Mouse (Mus musculus) midbrain, embryonic 11.5 days (tissue): ENCODE data around the gene Lmx1b. TPM values are rescaled to one million over a fixed set of nuclear protein-coding genes. Genes with fewer than 3 reads are reported as not detected.

Experiments used
- ATAC-seq: fragments of 200-750 bp; cut with Nextera tagmentation; 2 replicates; pipeline ENCODE4 v1.8.0; 2017; ENCODE audit warnings: moderate TSS enrichment, moderate library complexity; ENCODE audit not compliant: low FRiP score
- DNase-seq: peaks from one replicate; pipeline ENCODE4 v3.0.0; 2015; ENCODE audit warnings: low spot score; ENCODE audit errors: missing footprints
- H3K27ac ChIP-seq: fragments of 300-500 bp; sonication (generic); 2 replicates; pipeline ENCODE4 v1.5.1; 2014; ENCODE audit warnings: low read depth, low read length
- H3K27me3 ChIP-seq: fragments of 300-500 bp; sonication (generic); 2 replicates; pipeline ENCODE4 v1.6.1; 2014; ENCODE audit warnings: mild to moderate bottlenecking, low read length, moderate library complexity, mixed read lengths; ENCODE audit not compliant: control insufficient read depth, insufficient read depth
- H3K36me3 ChIP-seq: fragments of 300-500 bp; sonication (generic); 2 replicates; pipeline ENCODE4 v1.6.1; 2014; ENCODE audit warnings: mild to moderate bottlenecking, low read length, moderate library complexity, mixed read lengths; ENCODE audit not compliant: control insufficient read depth, insufficient read depth
- H3K4me1 ChIP-seq: fragments of 300-500 bp; sonication (generic); 2 replicates; pipeline ENCODE4 v1.6.1; 2014; ENCODE audit warnings: low read length; ENCODE audit not compliant: control insufficient read depth, insufficient read depth
- H3K4me2 ChIP-seq: fragments of 300-500 bp; sonication (generic); 2 replicates; pipeline ENCODE4 v1.6.1; 2014; ENCODE audit warnings: mild to moderate bottlenecking, moderate library complexity
- H3K4me3 ChIP-seq: fragments of 300-500 bp; sonication (generic); 2 replicates; pipeline ENCODE4 v1.5.1; 2014; ENCODE audit warnings: low read depth, low read length
- H3K9ac ChIP-seq: fragments of 300-500 bp; sonication (generic); 2 replicates; pipeline ENCODE4 v1.6.1; 2014; ENCODE audit warnings: low read length
- H3K9me3 ChIP-seq: fragments of 300-500 bp; sonication (generic); 2 replicates; pipeline ENCODE4 v1.6.1; 2016; ENCODE audit warnings: low read length; ENCODE audit not compliant: control insufficient read depth
- WGBS: fragments of 180-500 bp; shearing (Covaris S2); extraction: QIAGEN DNeasy Blood & Tissue Kit; methylation state at CpG from one replicate; pipeline ENCODE4 v1.1.7; 2014; 5-methylcytosine and 5-hydroxymethylcytosine counted together
- polyA plus RNA-seq: library from polyadenylated mRNA; unstranded; fragments of >200 nt; fragmentation: Nextera tagmentation; extraction: Ambion mirVana; gene quantifications from 2 replicates; pipeline ENCODE4 v1.2.1, GENCODE M21; 2014

The Lmx1b gene
- polyA plus RNA-seq, 1 experiment from 2014 or later = 2.2 TPM

- Histone ChIP-seq H3K9ac (no peak overlapping the region), H3K4me2 (no peak overlapping the region), H3K27me3 (peaks cover 98% of the 10 kb centered on the region), H3K4me3 (no peak overlapping the region), H3K27ac (no peak overlapping the region), H3K36me3 (no peaks in the 10 kb centered on the region), H3K4me1 (peaks cover 37% of the 10 kb centered on the region), H3K9me3 (no peaks in the 10 kb centered on the region)
- DNase-seq (peak; percentile 85), ATAC-seq (no peak)
- 15% methylated on average over 5 of the region's 5 CpGs for WGBS
Measured at GRCm38 (mm10) chr2:33633237-33633636, 7.1 kb downstream of the Lmx1b start.

- Histone ChIP-seq H3K4me1 (peaks cover 37% of the 10 kb centered on the region), H3K27ac (no peak overlapping the region)
Measured at GRCm38 (mm10) chr2:33632551-33633059, 7.7 kb downstream of the Lmx1b start.

GRCm38 (mm10) chr2:33631708-33632343, 8.5 kb downstream of the Lmx1b start:
- Histone ChIP-seq H3K27me3 (peaks cover 98% of the 10 kb centered on the region), H3K4me1 (peaks cover 39% of the 10 kb centered on the region), H3K36me3 (no peaks in the 10 kb centered on the region), H3K27ac (peak overlapping the region; percentile 48), H3K9ac (peak overlapping the region; percentile 46; the same call in 1 of the 2 replicates), H3K9me3 (no peaks in the 10 kb centered on the region), H3K4me3 (peak overlapping the region; percentile 20), H3K4me2 (peak overlapping the region; percentile 47)
- no peak for ATAC-seq
- under 1% methylated on average over 31 of the region's 31 CpGs for WGBS
- DNase-seq = no peak

More at GRCm38 (mm10) chr2:33632551-33633059, 7.7 kb downstream of the Lmx1b start:
- ATAC-seq = no peak
- peak overlapping the region; percentile 47; the same call in 1 of the 2 replicates for H3K4me2 ChIP-seq
- peak; percentile 91 for DNase-seq
- H3K36me3 ChIP-seq = no peaks in the 10 kb centered on the region
- WGBS = 7% methylated on average over 5 of the region's 5 CpGs
- no peaks in the 10 kb centered on the region for H3K9me3 ChIP-seq
- H3K9ac ChIP-seq = no peak overlapping the region
- peaks cover 98% of the 10 kb centered on the region for H3K27me3 ChIP-seq
- no peak overlapping the region for H3K4me3 ChIP-seq

GRCm38 (mm10) chr2:33631022-33631707, 9.1 kb downstream of the Lmx1b start:
- peak overlapping the region; percentile 47 for H3K4me2 ChIP-seq
- ATAC-seq (peak; percentile 54), DNase-seq (peak; percentile 96)
- no peaks in the 10 kb centered on the region for H3K36me3 ChIP-seq
- H3K9ac ChIP-seq = peak overlapping the region; percentile 46; the same call in 1 of the 2 replicates
- WGBS = under 1% methylated on average over 40 of the region's 40 CpGs
- H3K9me3 ChIP-seq = no peaks in the 10 kb centered on the region
- peaks cover 100% of the 10 kb centered on the region for H3K27me3 ChIP-seq
- peaks cover 39% of the 10 kb centered on the region for H3K4me1 ChIP-seq
- H3K27ac ChIP-seq = peak overlapping the region; percentile 48; the same call in 1 of the 2 replicates
- H3K4me3 ChIP-seq = peak overlapping the region; percentile 20

- no peak overlapping the region; the same call in 1 of the 2 replicates for H3K27ac ChIP-seq
- WGBS = under 1% methylated on average over 34 of the region's 34 CpGs
- H3K4me2 ChIP-seq = peak overlapping the region; percentile 47
- no peaks in the 10 kb centered on the region for H3K9me3 ChIP-seq
- H3K9ac ChIP-seq = peak overlapping the region; percentile 27
- H3K4me1 ChIP-seq = peaks cover 41% of the 10 kb centered on the region
- H3K36me3 ChIP-seq = no peaks in the 10 kb centered on the region
- no peak overlapping the region for H3K4me3 ChIP-seq
- peak; percentile 75 for ATAC-seq
- DNase-seq = peak; percentile 96
- H3K27me3 ChIP-seq = peaks cover 100% of the 10 kb centered on the region
Measured at GRCm38 (mm10) chr2:33630081-33631021, 10.0 kb downstream of the Lmx1b start.

- Histone ChIP-seq H3K4me3 (no peak overlapping the region), H3K9ac (peak overlapping the region; percentile 27), H3K9me3 (no peaks in the 10 kb centered on the region), H3K27me3 (peaks cover 100% of the 10 kb centered on the region), H3K27ac (no peak overlapping the region), H3K36me3 (no peaks in the 10 kb centered on the region), H3K4me2 (no peak overlapping the region; the same call in 1 of the 2 replicates), H3K4me1 (peaks cover 45% of the 10 kb centered on the region)
- ATAC-seq (no peak), DNase-seq (peak; percentile 96)
- 4% methylated on average over 6 of the region's 6 CpGs for WGBS
Measured at GRCm38 (mm10) chr2:33629641-33630040, 10.7 kb downstream of the Lmx1b start.

GRCm38 (mm10) chr2:33628791-33629190, 11.5 kb downstream of the Lmx1b start:
- no peak overlapping the region for H3K4me2 ChIP-seq
- H3K27ac ChIP-seq = no peak overlapping the region
- H3K36me3 ChIP-seq = no peaks in the 10 kb centered on the region
- no peak overlapping the region for H3K4me3 ChIP-seq
- H3K27me3 ChIP-seq = peaks cover 100% of the 10 kb centered on the region
- peak; percentile 93 for DNase-seq
- H3K4me1 ChIP-seq = peaks cover 45% of the 10 kb centered on the region
- H3K9me3 ChIP-seq = no peaks in the 10 kb centered on the region
- no peak overlapping the region for H3K9ac ChIP-seq
- WGBS = 0% methylated on average over 16 of the region's 16 CpGs
- ATAC-seq = no peak

- Histone ChIP-seq H3K4me3 (no peak overlapping the region), H3K4me1 (peaks cover 41% of the 10 kb centered on the region), H3K4me2 (no peak overlapping the region), H3K27me3 (peaks cover 100% of the 10 kb centered on the region), H3K27ac (no peak overlapping the region), H3K9me3 (no peaks in the 10 kb centered on the region), H3K9ac (no peak overlapping the region), H3K36me3 (no peaks in the 10 kb centered on the region)
- 23% methylated on average over 10 of the region's 10 CpGs for WGBS
- ATAC-seq (no peak), DNase-seq (peak; percentile 92)
Measured at GRCm38 (mm10) chr2:33627058-33627375, 13.3 kb downstream of the Lmx1b start.
